Mouse (Mus musculus): ENCODE measurements around the gene Pid1. TPM values are rescaled to one million over a fixed set of nuclear protein-coding genes. Genes with fewer than 3 reads are reported as not detected.
"Not testable (repeated sequence)": the region's sequence is repeated elsewhere in the genome, so short reads cannot be mapped to it uniquely, and the experiment has no call there.

Pid1 gene
- polyA plus RNA-seq, 1 experiment from 2014 or later = 51.7 TPM

- Histone ChIP-seq H3K36me3 (no peaks in the 10 kb centered on the region), H3K27ac (no peak overlapping the region), H3K4me1 (replicated peaks) (no peaks in the 10 kb centered on the region), H3K9me3 (no peaks in the 10 kb centered on the region), H3K4me3 (no peak overlapping the region), H3K27me3 (ENCODE audit: insufficient read depth, poor library complexity, severe bottlenecking) (no peaks in the 10 kb centered on the region)
- 84% methylated on average over 4 of the region's 4 CpGs for WGBS
- DNase-seq (ENCODE audit: low spot score) = no peak
Measured at GRCm38 (mm10) chr1:84241192-84241828, 122.7 kb downstream of the Pid1 start.

GRCm38 (mm10) chr1:84240203-84240602, 123.8 kb downstream of the Pid1 start:
- Histone ChIP-seq H3K9me3 (no peaks in the 10 kb centered on the region), H3K4me1 (replicated peaks) (no peaks in the 10 kb centered on the region), H3K36me3 (no peaks in the 10 kb centered on the region), H3K27ac (no peak overlapping the region), H3K27me3 (ENCODE audit: insufficient read depth, poor library complexity, severe bottlenecking) (no peaks in the 10 kb centered on the region), H3K4me3 (no peak overlapping the region)
- 92% methylated on average over 2 of the region's 2 CpGs for WGBS
- no peak for DNase-seq (ENCODE audit: low spot score)

- Histone ChIP-seq H3K27me3 (ENCODE audit: insufficient read depth, poor library complexity, severe bottlenecking) (no peaks in the 10 kb centered on the region), H3K4me3 (no peak overlapping the region), H3K4me1 (replicated peaks) (no peaks in the 10 kb centered on the region), H3K9me3 (no peaks in the 10 kb centered on the region), H3K27ac (no peak overlapping the region), H3K36me3 (no peaks in the 10 kb centered on the region)
- 81% methylated on average over 2 of the region's 2 CpGs for WGBS
- no peak for DNase-seq (ENCODE audit: low spot score)
Measured at GRCm38 (mm10) chr1:84230431-84230830, 133.5 kb downstream of the Pid1 start.

- Histone ChIP-seq H3K4me3 (no peak overlapping the region), H3K36me3 (no peaks in the 10 kb centered on the region), H3K27ac (no peak overlapping the region), H3K9me3 (no peaks in the 10 kb centered on the region), H3K4me1 (replicated peaks) (no peaks in the 10 kb centered on the region), H3K27me3 (ENCODE audit: insufficient read depth, poor library complexity, severe bottlenecking) (no peaks in the 10 kb centered on the region)
- WGBS = 88% methylated on average over 7 of the region's 7 CpGs
- DNase-seq (ENCODE audit: low spot score) = no peak
Measured at GRCm38 (mm10) chr1:84225626-84226025, 138.4 kb downstream of the Pid1 start.

- no peaks in the 10 kb centered on the region for H3K36me3 ChIP-seq
- no peak overlapping the region for H3K27ac ChIP-seq
- H3K4me3 ChIP-seq = no peak overlapping the region
- peaks cover 4% of the 10 kb centered on the region; the same call in 1 of the 2 replicates for H3K4me1 ChIP-seq (replicated peaks)
- WGBS = 92% methylated on average over 1 of the region's 1 CpGs
- no peaks in the 10 kb centered on the region for H3K27me3 ChIP-seq (ENCODE audit: insufficient read depth, poor library complexity, severe bottlenecking)
- no peak for DNase-seq (ENCODE audit: low spot score)
- no peaks in the 10 kb centered on the region for H3K9me3 ChIP-seq
Measured at GRCm38 (mm10) chr1:84222051-84222450, 141.9 kb downstream of the Pid1 start.

GRCm38 (mm10) chr1:84218605-84219004, 145.4 kb downstream of the Pid1 start:
- Histone ChIP-seq H3K27me3 (ENCODE audit: insufficient read depth, poor library complexity, severe bottlenecking) (no peaks in the 10 kb centered on the region), H3K9me3 (no peaks in the 10 kb centered on the region), H3K4me3 (no peak overlapping the region), H3K27ac (no peak overlapping the region), H3K4me1 (replicated peaks) (peaks cover 4% of the 10 kb centered on the region; the same call in 1 of the 2 replicates), H3K36me3 (no peaks in the 10 kb centered on the region)
- WGBS = 64% methylated on average over 7 of the region's 7 CpGs
- DNase-seq (ENCODE audit: low spot score) = no peak

GRCm38 (mm10) chr1:84217777-84218176, 146.2 kb downstream of the Pid1 start:
- 5% methylated on average over 2 of the region's 2 CpGs for WGBS
- Histone ChIP-seq H3K9me3 (no peaks in the 10 kb centered on the region), H3K4me1 (replicated peaks) (peaks cover 4% of the 10 kb centered on the region; the same call in 1 of the 2 replicates), H3K27me3 (ENCODE audit: insufficient read depth, poor library complexity, severe bottlenecking) (no peaks in the 10 kb centered on the region), H3K36me3 (no peaks in the 10 kb centered on the region), H3K4me3 (no peak overlapping the region), H3K27ac (no peak overlapping the region)
- no peak for DNase-seq (ENCODE audit: low spot score)

GRCm38 (mm10) chr1:84211507-84211906, 152.5 kb downstream of the Pid1 start:
- 74% methylated on average over 9 of the region's 9 CpGs for WGBS
- no peak for DNase-seq (ENCODE audit: low spot score)
- no peak overlapping the region for H3K4me3 ChIP-seq
- H3K27me3 ChIP-seq (ENCODE audit: insufficient read depth, poor library complexity, severe bottlenecking) = no peaks in the 10 kb centered on the region
- no peaks in the 10 kb centered on the region for H3K4me1 ChIP-seq (replicated peaks)
- H3K9me3 ChIP-seq = no peaks in the 10 kb centered on the region
- no peak overlapping the region for H3K27ac ChIP-seq
- H3K36me3 ChIP-seq = no peaks in the 10 kb centered on the region

- H3K9me3 ChIP-seq; H3K27ac ChIP-seq; H3K36me3 ChIP-seq; H3K4me1 ChIP-seq (replicated peaks); DNase-seq (ENCODE audit: low spot score); H3K4me3 ChIP-seq; H3K27me3 ChIP-seq (ENCODE audit: insufficient read depth, poor library complexity, severe bottlenecking): not testable (repeated sequence)
- WGBS = 87% methylated on average over 3 of the region's 3 CpGs
Measured at GRCm38 (mm10) chr1:84205746-84206145, 158.2 kb downstream of the Pid1 start.

- H3K27ac ChIP-seq = no peak overlapping the region
- H3K36me3 ChIP-seq = no peaks in the 10 kb centered on the region
- WGBS = 89% methylated on average over 4 of the region's 4 CpGs
- H3K4me1 ChIP-seq (replicated peaks) = no peaks in the 10 kb centered on the region
- no peaks in the 10 kb centered on the region for H3K9me3 ChIP-seq
- H3K4me3 ChIP-seq = no peak overlapping the region
- H3K27me3 ChIP-seq (ENCODE audit: insufficient read depth, poor library complexity, severe bottlenecking) = no peaks in the 10 kb centered on the region
- no peak for DNase-seq (ENCODE audit: low spot score)
Measured at GRCm38 (mm10) chr1:84203494-84203893, 160.5 kb downstream of the Pid1 start.

- no peak overlapping the region for H3K27ac ChIP-seq
- DNase-seq (ENCODE audit: low spot score) = no peak
- no peak overlapping the region for H3K4me3 ChIP-seq
- no peaks in the 10 kb centered on the region for H3K27me3 ChIP-seq (ENCODE audit: insufficient read depth, poor library complexity, severe bottlenecking)
- no peaks in the 10 kb centered on the region for H3K4me1 ChIP-seq (replicated peaks)
- H3K9me3 ChIP-seq = no peaks in the 10 kb centered on the region
- H3K36me3 ChIP-seq = no peaks in the 10 kb centered on the region
- 70% methylated on average over 2 of the region's 2 CpGs for WGBS
Measured at GRCm38 (mm10) chr1:84199890-84200289, 164.1 kb downstream of the Pid1 start.

- Histone ChIP-seq H3K27ac (no peak overlapping the region), H3K27me3 (ENCODE audit: insufficient read depth, poor library complexity, severe bottlenecking) (no peaks in the 10 kb centered on the region), H3K4me1 (replicated peaks) (no peaks in the 10 kb centered on the region), H3K4me3 (no peak overlapping the region), H3K36me3 (no peaks in the 10 kb centered on the region), H3K9me3 (no peaks in the 10 kb centered on the region)
- 90% methylated on average over 2 of the region's 2 CpGs for WGBS
- DNase-seq (ENCODE audit: low spot score) = no peak
Measured at GRCm38 (mm10) chr1:84198887-84199286, 165.1 kb downstream of the Pid1 start.

- H3K4me1 ChIP-seq (replicated peaks) = no peaks in the 10 kb centered on the region
- no peaks in the 10 kb centered on the region for H3K27me3 ChIP-seq (ENCODE audit: insufficient read depth, poor library complexity, severe bottlenecking)
- no peaks in the 10 kb centered on the region for H3K9me3 ChIP-seq
- H3K36me3 ChIP-seq = no peaks in the 10 kb centered on the region
- H3K27ac ChIP-seq = no peak overlapping the region
- DNase-seq (ENCODE audit: low spot score) = no peak
- no peak overlapping the region for H3K4me3 ChIP-seq
Measured at GRCm38 (mm10) chr1:84192167-84192566, 171.8 kb downstream of the Pid1 start.

- Histone ChIP-seq H3K4me1 (replicated peaks) (no peaks in the 10 kb centered on the region), H3K36me3 (no peaks in the 10 kb centered on the region), H3K27me3 (ENCODE audit: insufficient read depth, poor library complexity, severe bottlenecking) (no peaks in the 10 kb centered on the region), H3K9me3 (no peaks in the 10 kb centered on the region), H3K4me3 (no peak overlapping the region), H3K27ac (no peak overlapping the region)
- DNase-seq (ENCODE audit: low spot score) = no peak
- WGBS = 89% methylated on average over 5 of the region's 5 CpGs
Measured at GRCm38 (mm10) chr1:84189446-84189845, 174.5 kb downstream of the Pid1 start.
